Mouse (Mus musculus) kidney, postnatal 36 days (tissue): ENCODE data around the gene Olfr744.
"Not testable (repeated sequence)": the region's sequence is repeated elsewhere in the genome, so short reads cannot be mapped to it uniquely, and the experiment has no call there.

ENCODE experiments used
- DNase-seq, 2 experiments: peaks; one replicate each; pipeline ENCODE4 v3.0.0; 2021 to 2022; ENCODE audit warnings: mixed read lengths in 2 of 2

The Olfr744 gene

DNA sequence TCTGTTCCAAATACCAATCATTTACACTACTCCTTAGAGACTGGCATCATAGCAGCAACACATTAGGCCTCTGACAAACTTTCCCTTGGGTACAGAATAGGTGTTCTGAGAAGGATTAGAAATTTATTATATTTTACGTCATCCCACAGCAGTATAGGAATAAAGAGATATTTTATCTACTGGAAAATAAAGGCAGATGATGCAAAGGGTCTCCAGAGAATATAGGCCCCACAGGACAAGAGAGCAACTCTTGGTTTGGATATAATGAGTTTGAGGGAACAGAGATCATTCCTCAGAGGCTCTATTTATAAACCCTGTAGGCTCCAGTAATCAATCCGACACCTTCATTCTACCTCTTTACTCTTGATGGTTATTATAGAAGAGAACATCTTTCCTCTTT is at the start of gene Olfr744:
Olfr744 (plus strand) TSS at position 301 of the 400 bp plus-strand sequence.
- no peak for DNase-seq

DNA sequence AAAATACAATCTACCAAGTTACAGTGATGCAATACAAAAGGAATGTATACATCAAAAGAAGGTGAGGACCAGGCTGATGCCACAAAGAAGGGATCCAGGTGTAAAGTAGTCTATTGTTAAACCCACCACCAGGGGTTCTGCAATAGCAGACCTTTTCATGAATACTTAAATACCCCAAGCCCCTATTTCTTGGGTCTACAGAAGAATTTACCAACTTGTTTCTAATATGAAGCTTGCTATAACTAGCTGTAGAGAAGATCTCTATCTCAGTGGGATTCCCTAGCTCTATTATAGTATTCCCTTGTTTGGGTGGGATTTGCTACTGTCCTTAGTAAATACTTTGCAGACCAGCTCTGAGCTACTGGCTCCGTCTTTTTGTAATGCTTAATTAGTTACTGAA is 41.6 kb upstream of the Olfr744 start:
- DNase-seq = not testable (repeated sequence)

DNA sequence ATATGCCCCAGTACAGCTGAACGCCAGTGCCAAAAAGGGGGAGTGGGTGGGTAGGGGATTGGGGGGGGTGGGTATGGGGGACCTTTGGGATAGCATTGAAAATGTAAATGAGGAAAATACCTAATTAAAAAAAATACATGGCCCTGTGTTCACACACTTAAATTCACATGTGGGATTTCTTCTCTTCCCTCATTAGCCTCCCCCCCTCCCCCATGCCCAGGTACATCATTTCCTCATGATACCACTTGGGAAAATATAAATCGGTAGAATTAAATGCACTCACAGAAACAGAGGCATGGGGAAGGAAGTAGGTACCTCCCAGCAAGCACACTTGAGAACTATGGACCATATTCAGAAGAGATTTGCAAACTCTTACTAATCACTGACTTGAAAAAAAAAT is 24.4 kb downstream of the Olfr744 start, which contains the start of gene Olfr745:
Olfr745 (plus strand) TSS at position 301 of the 400 bp plus-strand sequence.
- DNase-seq = no peak

DNA sequence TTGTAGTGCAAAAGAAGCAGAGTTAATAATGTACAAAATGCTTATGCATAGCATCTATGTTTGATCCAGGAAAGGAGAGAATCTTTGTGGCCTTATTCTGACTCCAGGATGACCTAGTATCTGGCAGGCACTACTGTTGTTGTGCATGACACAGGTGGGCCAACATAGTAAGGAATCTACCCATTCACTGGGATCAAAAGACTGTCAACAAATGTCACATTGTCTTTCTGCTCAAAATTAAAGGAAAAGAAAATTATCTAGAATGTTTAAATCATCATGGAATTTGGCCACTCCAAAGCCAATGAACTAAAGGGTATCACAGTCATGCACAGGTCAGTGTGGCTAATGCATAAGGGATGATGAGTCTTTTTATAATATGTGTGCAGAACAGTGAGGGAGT is 32.1 kb downstream of the Olfr744 start, which contains the start of gene Olfr746:
Olfr746 (plus strand) TSS at position 301 of the 400 bp plus-strand sequence.
- no peak for DNase-seq
